Mouse (Mus musculus) intestine, embryonic 14.5 days (tissue): ENCODE results near the gene Slc38a8. TPM values are rescaled to one million over a fixed set of nuclear protein-coding genes. Genes with fewer than 3 reads are reported as not detected.
A peak's percentile ranks its signal among the peaks of the same experiment; 100 is the strongest.

Source experiments
- ATAC-seq: fragments of 200-750 bp; cut with Nextera tagmentation; replicated peaks from 2 replicates; pipeline ENCODE4 v1.8.0; 2017; ENCODE audit warnings: low read depth, moderate number of reproducible peaks, moderate TSS enrichment, moderate library complexity; ENCODE audit not compliant: low FRiP score, low TSS enrichment
- DNase-seq: peaks from one replicate; pipeline ENCODE4 v3.0.0-alpha.2; 2018; ENCODE audit warnings: low spot score
- H3K27ac ChIP-seq: fragments of 300-500 bp; sonication (generic); 2 replicates; pipeline ENCODE4 v1.5.1; 2014; ENCODE audit warnings: low read depth, mild to moderate bottlenecking, control low read depth
- H3K27me3 ChIP-seq: fragments of 300-500 bp; sonication (generic); replicated peaks from 2 replicates; pipeline ENCODE4 v1.6.1; 2014; ENCODE audit warnings: low read length, control low read depth; ENCODE audit not compliant: control insufficient read depth, insufficient read depth
- H3K36me3 ChIP-seq: fragments of 300-500 bp; sonication (generic); 2 replicates; pipeline ENCODE4 v1.6.1; 2014; ENCODE audit warnings: low read length, control low read depth; ENCODE audit not compliant: control insufficient read depth, insufficient read depth
- H3K4me1 ChIP-seq: fragments of 300-500 bp; sonication (generic); replicated peaks from 2 replicates; pipeline ENCODE4 v1.6.1; 2014; ENCODE audit warnings: low read length, control low read depth, mixed read lengths; ENCODE audit not compliant: control insufficient read depth, insufficient read depth
- H3K4me2 ChIP-seq: fragments of 300-500 bp; sonication (generic); 2 replicates; pipeline ENCODE4 v1.6.1; 2014; ENCODE audit warnings: low read length
- H3K4me3 ChIP-seq: fragments of 300-500 bp; sonication (generic); 2 replicates; pipeline ENCODE4 v1.5.1; 2014; ENCODE audit warnings: low read depth, low read length, control low read depth, mixed read lengths
- H3K9ac ChIP-seq: fragments of 300-500 bp; sonication (generic); 2 replicates; pipeline ENCODE4 v1.6.1; 2014; ENCODE audit warnings: mild to moderate bottlenecking, low read length
- H3K9me3 ChIP-seq: fragments of 300-500 bp; sonication (generic); 2 replicates; pipeline ENCODE4 v1.6.1; 2016; ENCODE audit warnings: low read length, control low read depth; ENCODE audit not compliant: control insufficient read depth
- WGBS: fragments of 180-500 bp; shearing (Covaris S2); extraction: QIAGEN DNeasy Blood & Tissue Kit; methylation state at CpG from one replicate; pipeline ENCODE4 v1.1.7; 2014; 5-methylcytosine and 5-hydroxymethylcytosine counted together
- polyA plus RNA-seq: library from polyadenylated mRNA; unstranded; fragments of >200 nt; fragmentation: Nextera tagmentation; extraction: Ambion mirVana; gene quantifications from 2 replicates; pipeline ENCODE4 v1.2.1, GENCODE M21; 2014

Slc38a8 gene
- polyA plus RNA-seq, 1 experiment from 2014 or later, result 0.08 TPM

DNA sequence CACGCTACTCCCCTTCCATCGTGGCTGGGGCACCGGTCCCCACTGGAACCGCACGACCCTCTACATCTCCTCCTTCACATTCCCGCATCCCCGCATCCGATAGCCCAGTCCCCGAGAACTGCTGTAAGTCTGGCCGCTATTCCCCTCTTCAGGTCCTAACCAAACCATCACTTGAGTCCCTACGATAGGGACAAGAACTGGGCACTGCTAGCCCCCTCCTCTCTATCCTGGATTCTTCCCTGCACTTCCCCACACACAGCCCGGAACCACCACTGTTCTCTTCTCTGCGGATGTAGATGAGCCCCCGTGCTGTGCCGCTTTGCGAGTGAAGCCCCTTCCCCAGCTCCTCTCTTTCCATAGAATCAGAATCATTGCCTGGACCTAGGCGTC is 53.7 kb downstream of the Slc38a8 start:
- H3K4me2 ChIP-seq, result peak overlapping the region; percentile 89
- peaks cover 21% of the 10 kb centered on the region for H3K27me3 ChIP-seq
- H3K27ac ChIP-seq, result no peak overlapping the region
- peak overlapping the region; percentile 61 for H3K4me3 ChIP-seq
- H3K9me3 ChIP-seq, result no peaks in the 10 kb centered on the region
- 3% methylated on average over 17 of the region's 17 CpGs for WGBS
- no peak for DNase-seq
- H3K4me1 ChIP-seq, result 0 out of 2 replicates have a peak, but pooled peaks cover 6% of the 10 kb centered on the region
- H3K9ac ChIP-seq, result no peak overlapping the region
- ATAC-seq, result no peak
- no peaks in the 10 kb centered on the region for H3K36me3 ChIP-seq

DNA sequence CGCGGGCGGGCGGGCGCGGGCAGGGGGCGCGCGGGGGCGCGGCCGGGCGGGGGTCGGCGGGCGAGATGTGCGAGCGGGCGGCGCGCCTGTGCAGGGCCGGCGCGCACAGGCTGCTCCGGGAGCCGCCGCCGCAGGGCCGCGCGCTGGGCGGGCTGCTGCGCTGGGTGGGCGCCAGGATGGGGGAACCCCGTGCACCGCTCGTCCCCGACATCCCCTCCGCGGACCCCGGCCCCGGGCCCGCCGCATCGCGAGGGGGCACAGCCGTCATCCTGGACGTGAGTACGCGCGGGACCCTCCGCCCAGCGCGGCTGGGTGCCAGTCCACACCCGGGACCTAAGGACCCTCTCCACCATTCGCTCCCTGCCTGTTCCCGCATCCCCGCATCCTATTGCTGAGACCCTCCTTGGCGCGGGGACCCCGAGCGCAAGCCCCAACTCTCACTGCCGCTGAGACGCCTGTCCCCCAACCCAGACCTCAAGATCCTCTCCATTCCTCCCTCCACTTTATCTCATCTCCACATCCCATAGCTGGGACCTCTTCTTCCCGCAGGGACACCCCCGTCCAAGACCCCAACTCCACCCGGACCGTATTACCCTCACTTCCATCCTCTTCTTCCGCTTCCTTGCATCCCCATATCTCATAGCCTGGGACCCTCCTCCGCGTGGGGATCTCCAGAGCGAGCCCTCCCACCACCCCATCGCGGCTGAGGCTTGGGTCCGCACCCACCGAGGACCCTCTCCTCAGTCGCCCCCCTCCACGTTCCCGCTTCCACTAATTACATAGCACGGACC is 54.3 kb downstream of the Slc38a8 start:
- ATAC-seq (peak; percentile 66), DNase-seq (peak; percentile 67)
- peak overlapping the region; percentile 61 for H3K9ac ChIP-seq
- no peak overlapping the region for H3K27ac ChIP-seq
- H3K4me3 ChIP-seq, result peak overlapping the region; percentile 61
- H3K36me3 ChIP-seq, result no peaks in the 10 kb centered on the region
- peaks cover 21% of the 10 kb centered on the region for H3K27me3 ChIP-seq
- WGBS, result 1% methylated on average over 58 of the region's 80 CpGs
- H3K4me1 ChIP-seq, result 0 out of 2 replicates have a peak, but pooled peaks cover 6% of the 10 kb centered on the region
- peak overlapping the region; percentile 89 for H3K4me2 ChIP-seq
- H3K9me3 ChIP-seq, result no peaks in the 10 kb centered on the region

- H3K4me3 ChIP-seq, result peak within 1 kb of the TSS; percentile 61
- 0 out of 2 replicates have a peak, but pooled peaks cover 6% of the 10 kb centered on the region for H3K4me1 ChIP-seq
- no peaks in the 10 kb centered on the region for H3K36me3 ChIP-seq
- H3K27ac ChIP-seq, result no peak within 1 kb of the TSS
- peak within 1 kb of the TSS; percentile 61 for H3K9ac ChIP-seq
- no peaks in the 10 kb centered on the region for H3K9me3 ChIP-seq
- WGBS, result 3% methylated on average over 27 of the region's 52 CpGs
- peaks cover 21% of the 10 kb centered on the region for H3K27me3 ChIP-seq
- DNase-seq, result peak; percentile 98
- peak; percentile 61 for ATAC-seq
- H3K4me2 ChIP-seq, result peak within 1 kb of the TSS; percentile 89
These were observed 55.1 kb downstream of the Slc38a8 start, which contains the start of gene Necab2 for GRCm38 (mm10) chr8:119446211-119446989. Necab2 (plus strand) TSS chr8:119446719.

GRCm38 (mm10) chr8:119442970-119443369 is 58.5 kb downstream of the Slc38a8 start:
- DNase-seq (no peak), ATAC-seq (no peak)
- Histone ChIP-seq H3K4me3 (no peak overlapping the region), H3K4me1 (peaks cover 17% of the 10 kb centered on the region), H3K9ac (no peak overlapping the region), H3K27ac (no peak overlapping the region), H3K9me3 (no peaks in the 10 kb centered on the region), H3K4me2 (no peak overlapping the region), H3K36me3 (no peaks in the 10 kb centered on the region), H3K27me3 (peaks cover 11% of the 10 kb centered on the region)
- 90% methylated on average over 8 of the region's 8 CpGs for WGBS

GRCm38 (mm10) chr8:119442013-119442412 is 59.5 kb downstream of the Slc38a8 start:
- no peaks in the 10 kb centered on the region for H3K36me3 ChIP-seq
- DNase-seq, result no peak

DNA sequence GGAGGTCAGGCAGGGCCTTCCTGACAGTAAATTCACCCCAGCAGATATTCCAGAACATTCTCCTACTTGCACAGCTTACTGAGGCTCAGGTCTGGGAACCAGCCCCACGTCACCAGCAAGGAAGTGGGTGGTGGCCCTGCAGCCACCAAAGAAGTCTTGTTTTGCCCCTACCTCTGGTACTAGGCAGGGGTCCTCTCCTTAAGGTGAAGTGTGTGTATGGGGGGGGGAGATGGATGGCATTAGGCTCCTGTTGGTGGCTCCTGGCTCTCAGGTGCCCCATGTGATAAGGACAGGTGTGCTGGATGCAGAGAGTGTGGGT is 60.6 kb downstream of the Slc38a8 start:
- no peaks in the 10 kb centered on the region for H3K36me3 ChIP-seq
- no peak overlapping the region for H3K9ac ChIP-seq
- peaks cover 20% of the 10 kb centered on the region for H3K4me1 ChIP-seq
- H3K4me2 ChIP-seq, result peak overlapping the region; percentile 28; the same call in 1 of the 2 replicates
- DNase-seq, result no peak
- WGBS, result 32% methylated on average over 1 of the region's 1 CpGs
- no peak overlapping the region for H3K27ac ChIP-seq
- 0 out of 2 replicates have a peak, but pooled peaks cover 2% of the 10 kb centered on the region for H3K27me3 ChIP-seq
- H3K9me3 ChIP-seq, result no peaks in the 10 kb centered on the region
- no peak overlapping the region for H3K4me3 ChIP-seq
- peak; percentile 53 for ATAC-seq

More at GRCm38 (mm10) chr8:119442013-119442412, 59.5 kb downstream of the Slc38a8 start:
- WGBS, result 70% methylated on average over 5 of the region's 5 CpGs
- H3K4me1 ChIP-seq, result peaks cover 17% of the 10 kb centered on the region
- no peak overlapping the region for H3K27ac ChIP-seq
- no peak for ATAC-seq
- no peak overlapping the region for H3K9ac ChIP-seq
- H3K4me2 ChIP-seq, result no peak overlapping the region
- H3K9me3 ChIP-seq, result no peaks in the 10 kb centered on the region
- H3K4me3 ChIP-seq, result no peak overlapping the region
- 0 out of 2 replicates have a peak, but pooled peaks cover 2% of the 10 kb centered on the region for H3K27me3 ChIP-seq

DNA sequence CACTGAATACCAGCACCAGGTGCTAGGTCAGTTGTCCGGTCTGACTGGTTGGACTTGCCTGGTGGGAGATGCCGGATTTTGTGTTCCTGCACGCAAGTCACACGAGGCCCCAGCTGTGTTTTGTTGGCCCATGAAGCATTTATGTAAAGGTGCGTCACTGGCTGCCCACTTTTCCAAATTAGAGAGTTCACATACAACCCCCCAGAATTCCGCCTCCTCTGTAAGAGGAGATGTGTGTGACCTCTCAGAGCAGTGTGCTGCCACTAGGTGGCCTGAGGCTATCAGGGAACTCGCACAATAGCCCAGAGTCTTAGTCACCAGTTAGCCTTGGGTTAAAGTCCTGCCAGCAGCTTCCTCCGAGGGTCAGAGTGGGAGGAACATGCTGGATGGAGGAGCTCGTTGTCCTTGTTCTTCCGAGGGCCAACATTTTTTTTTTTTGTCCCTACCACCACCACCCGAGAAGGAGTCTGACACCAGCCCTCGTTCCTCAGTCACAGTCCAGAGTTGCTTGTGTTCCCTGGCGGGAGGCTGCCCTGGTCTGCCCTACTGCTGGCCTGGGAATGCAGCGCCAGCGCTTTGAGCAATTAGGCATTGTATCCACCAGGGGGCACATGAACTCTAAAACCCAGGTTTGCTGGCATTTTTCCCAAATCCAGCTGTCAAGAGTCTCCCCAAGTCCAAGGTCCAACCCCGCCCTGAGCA is 61.1 kb downstream of the Slc38a8 start:
- Histone ChIP-seq H3K27me3 (0 out of 2 replicates have a peak, but pooled peaks cover under 1% of the 10 kb centered on the region), H3K9me3 (no peaks in the 10 kb centered on the region), H3K4me2 (peak overlapping the region; percentile 28; the same call in 1 of the 2 replicates), H3K27ac (peak overlapping the region; percentile 16; the same call in 1 of the 2 replicates), H3K9ac (no peak overlapping the region), H3K4me3 (no peak overlapping the region), H3K4me1 (peaks cover 18% of the 10 kb centered on the region), H3K36me3 (no peaks in the 10 kb centered on the region)
- 20% methylated on average over 16 of the region's 16 CpGs for WGBS
- peak; percentile 61 for ATAC-seq
- peak; percentile 90 for DNase-seq

DNA sequence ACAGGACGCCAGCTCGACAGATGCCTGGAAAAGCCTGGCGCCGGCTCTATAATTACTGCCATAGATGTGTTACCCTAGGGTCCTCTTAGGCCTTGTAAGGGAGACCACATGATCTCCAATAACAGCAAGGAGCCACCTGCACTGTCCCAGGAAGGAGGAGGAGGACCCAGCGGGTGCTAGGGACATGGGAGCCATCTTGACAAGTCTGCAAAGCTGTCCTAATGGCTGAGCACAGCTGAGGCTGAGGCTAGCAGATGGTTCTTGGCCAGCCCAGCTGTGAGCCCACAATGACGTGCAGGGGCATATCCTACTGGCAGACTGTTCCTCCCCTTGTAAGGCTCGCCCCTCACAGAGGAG is 61.6 kb downstream of the Slc38a8 start:
- Histone ChIP-seq H3K4me2 (no peak overlapping the region), H3K36me3 (no peaks in the 10 kb centered on the region), H3K4me3 (no peak overlapping the region), H3K9me3 (no peaks in the 10 kb centered on the region), H3K27ac (peak overlapping the region; percentile 16; the same call in 1 of the 2 replicates), H3K4me1 (peaks cover 18% of the 10 kb centered on the region), H3K27me3 (no peaks in the 10 kb centered on the region), H3K9ac (no peak overlapping the region)
- ATAC-seq (no peak), DNase-seq (no peak)
- WGBS, result 71% methylated on average over 7 of the region's 7 CpGs
